Comparison of ENCODE assay signal across 11 mouse cellular contexts in genomic region chr10:81403511-81403910, GRCm38 (mm10). TPM values are rescaled to one million over a fixed set of nuclear protein-coding genes. Genes with fewer than 3 reads are reported as not detected.
DNase-seq lines count a peak whose midpoint lies in the region; ATAC-seq and TF ChIP-seq lines count a peak whose summit lies in the region.
"Had no signal": no experiment of that assay in that cellular context is flagged by ENCODE, and none has a peak within 500 bp of the region (broad histone marks: within the 10 kb centered on the region; RNA-seq: fewer than 3 reads in every experiment).

No protein-coding gene starts in this region.

- H3K4me3 ChIP-seq in heart, embryonic 13.5 days: no peak overlapping the region
- H3K4me3 ChIP-seq in limb, embryonic 14.5 days (replicated peaks; ENCODE audit: low read length): no peak overlapping the region
- H3K4me3 ChIP-seq in stomach, postnatal 0 days (ENCODE audit: low read depth, low read length): no peak overlapping the region

- TF ChIP-seq POLR2A in limb, embryonic 14.5 days (IDR thresholded peaks at IDR 0.05; ENCODE audit: borderline replicate concordance, extremely low read depth, insufficient read depth, insufficient read length): no peak

- peaks cover 12% of the 10 kb centered on the region; the same call in 1 of the 2 replicates for H3K27me3 ChIP-seq in heart, embryonic 13.5 days (replicated peaks)
- no peaks in the 10 kb centered on the region for H3K27me3 ChIP-seq in limb, embryonic 14.5 days (ENCODE audit: control insufficient read depth, insufficient read depth, low read length)
- H3K27me3 ChIP-seq in stomach, postnatal 0 days (ENCODE audit: control insufficient read depth, insufficient read depth, low read length): no peaks in the 10 kb centered on the region
- H3K27me3 ChIP-seq: megakaryocyte, embryonic 14.5 days had no signal

- ATAC-seq in heart, embryonic 13.5 days (ENCODE audit: extremely low read depth, insufficient number of reproducible peaks, low FRiP score, low TSS enrichment): no peak
- no peak for ATAC-seq in limb, embryonic 14.5 days (ENCODE audit: low FRiP score, low read depth)
- no peak for ATAC-seq in stomach, postnatal 0 days (ENCODE audit: low FRiP score, low TSS enrichment)
- ATAC-seq: inflammation-experienced regulatory T-cells, adult 6 months had no signal

- H3K27ac ChIP-seq in heart, embryonic 13.5 days (replicated peaks): peak overlapping the region; percentile 96
- H3K27ac ChIP-seq in limb, embryonic 14.5 days (replicated peaks; ENCODE audit: low read depth, low read length): peak overlapping the region; percentile 77
- peak overlapping the region; percentile 83 for H3K27ac ChIP-seq in stomach, postnatal 0 days (replicated peaks)

- H3K4me2 ChIP-seq in heart, embryonic 13.5 days: no peak overlapping the region
- H3K4me2 ChIP-seq in limb, embryonic 14.5 days (replicated peaks; ENCODE audit: low read depth, low read length, severe bottlenecking): no peak overlapping the region
- H3K4me2 ChIP-seq in stomach, postnatal 0 days (replicated peaks; ENCODE audit: low read depth): no peak overlapping the region

- no peak for DNase-seq in heart, adult 11 months
- DNase-seq in retina, embryonic 14.5 days (ENCODE audit: low spot score): peak; percentile 70
- no peak for DNase-seq in retina, postnatal 1 day
- DNase-seq in limb, embryonic 14.5 days (ENCODE audit: low spot score): no peak
- no peak for DNase-seq in stomach, postnatal 0 days (ENCODE audit: low spot score)
- DNase-seq in natural killer cell, adult 2 months (ENCODE audit: low spot score in 2 of 2): no peak
- DNase-seq in frontal cortex, adult 2 months (ENCODE audit: extremely low spot score in 1 of 2, low spot score in 1 of 2): no peak
- DNase-seq: thymus, postnatal 36 days had no signal

- H3K36me3 ChIP-seq in heart, embryonic 13.5 days: peaks cover 79% of the 10 kb centered on the region
- peaks cover 83% of the 10 kb centered on the region for H3K36me3 ChIP-seq in limb, embryonic 14.5 days (ENCODE audit: control insufficient read depth, insufficient read depth, low read length)
- H3K36me3 ChIP-seq in stomach, postnatal 0 days (ENCODE audit: control insufficient read depth, insufficient read depth, low read length): peaks cover 45% of the 10 kb centered on the region

- H3K9ac ChIP-seq in heart, embryonic 13.5 days: peak overlapping the region; percentile 73
- no peak overlapping the region for H3K9ac ChIP-seq in limb, embryonic 14.5 days (ENCODE audit: low read depth, low read length, severe bottlenecking)
- no peak overlapping the region for H3K9ac ChIP-seq in stomach, postnatal 0 days (ENCODE audit: low read length)

- peaks cover 80% of the 10 kb centered on the region for H3K4me1 ChIP-seq in heart, embryonic 13.5 days
- H3K4me1 ChIP-seq in limb, embryonic 14.5 days (ENCODE audit: control insufficient read depth, insufficient read depth, low read length): peaks cover 52% of the 10 kb centered on the region
- peaks cover 12% of the 10 kb centered on the region for H3K4me1 ChIP-seq in stomach, postnatal 0 days (replicated peaks; ENCODE audit: control insufficient read depth, insufficient read depth)

- no peak for TF ChIP-seq CTCF in stomach, postnatal 0 days (IDR thresholded peaks at IDR 0.05; ENCODE audit: low read depth)

- no peak for TF ChIP-seq EP300 in stomach, postnatal 0 days (optimal IDR thresholded peaks at IDR 0.05)

- WGBS in heart, embryonic 13.5 days: 68% methylated on average over 10 of the region's 10 CpGs
- WGBS in limb, embryonic 14.5 days: 59% methylated on average over 10 of the region's 10 CpGs
- 62% methylated on average over 10 of the region's 10 CpGs for WGBS in stomach, postnatal 0 days

- no peaks in the 10 kb centered on the region for H3K9me3 ChIP-seq in heart, embryonic 13.5 days
- no peaks in the 10 kb centered on the region for H3K9me3 ChIP-seq in limb, embryonic 14.5 days (ENCODE audit: control insufficient read depth, low read length)
- H3K9me3 ChIP-seq in stomach, postnatal 0 days (ENCODE audit: control insufficient read depth, low read length): no peaks in the 10 kb centered on the region
- H3K9me3 ChIP-seq: megakaryocyte, embryonic 14.5 days had no signal

RNA-seq across cellular contexts. Expression of gene Smim24, which starts 10.7 kb away (rescaled TPM):
- 2.7 and 3.1 TPM in 2 replicates for polyA plus RNA-seq in heart, embryonic 13.5 days (2015; fragmentation: Nextera tagmentation; extraction: Ambion mirVana)
- polyA plus RNA-seq in limb, embryonic 14.5 days (2012; rRNA removed): 7.5 and 7.8 TPM in 2 replicates
- 4.3 and 4.6 TPM in 2 replicates for polyA plus RNA-seq in limb, embryonic 14.5 days (2014; fragmentation: Nextera tagmentation; extraction: Ambion mirVana)
- polyA plus RNA-seq in stomach, postnatal 0 days (2015; fragmentation: Nextera tagmentation; extraction: Ambion mirVana): 205 and 239 TPM in 2 replicates
- 3.6 and 4.5 TPM in 2 replicates for polyA plus RNA-seq in frontal cortex, adult 2 months (2012; rRNA removed)

RNA-seq across cellular contexts. Expression of gene Gm48552, which starts 14.7 kb away (rescaled TPM):
- 0.82 and 1.1 TPM in 2 replicates for polyA plus RNA-seq in heart, embryonic 13.5 days (2015; fragmentation: Nextera tagmentation; extraction: Ambion mirVana)
- polyA plus RNA-seq in limb, embryonic 14.5 days (2012; rRNA removed): 6.8 and 9.5 TPM in 2 replicates
- 0.99 and 1.2 TPM in 2 replicates for polyA plus RNA-seq in limb, embryonic 14.5 days (2014; fragmentation: Nextera tagmentation; extraction: Ambion mirVana)
- 0.29 and 0.36 TPM in 2 replicates for polyA plus RNA-seq in stomach, postnatal 0 days (2015; fragmentation: Nextera tagmentation; extraction: Ambion mirVana)
- 7.4 and 10.1 TPM in 2 replicates for polyA plus RNA-seq in frontal cortex, adult 2 months (2012; rRNA removed)

RNA-seq across cellular contexts. Expression of gene Gm48551, which starts 19.2 kb away (rescaled TPM):
- polyA plus RNA-seq in heart, embryonic 13.5 days (2015; fragmentation: Nextera tagmentation; extraction: Ambion mirVana): 2.1 and 2.3 TPM in 2 replicates
- polyA plus RNA-seq in limb, embryonic 14.5 days (2012; rRNA removed): 4.3 and 5.0 TPM in 2 replicates
- 1.1 and 2.9 TPM in 2 replicates for polyA plus RNA-seq in limb, embryonic 14.5 days (2014; fragmentation: Nextera tagmentation; extraction: Ambion mirVana)
- polyA plus RNA-seq in stomach, postnatal 0 days (2015; fragmentation: Nextera tagmentation; extraction: Ambion mirVana): 1.1 and 1.4 TPM in 2 replicates
- polyA plus RNA-seq in frontal cortex, adult 2 months (2012; rRNA removed): 6.9 and 8.9 TPM in 2 replicates

RNA-seq across cellular contexts. Expression of gene Dohh, which starts 19.3 kb away (rescaled TPM):
- 69.7 and 73.6 TPM in 2 replicates for polyA plus RNA-seq in heart, embryonic 13.5 days (2015; fragmentation: Nextera tagmentation; extraction: Ambion mirVana)
- 54.3 and 66.7 TPM in 2 replicates for polyA plus RNA-seq in limb, embryonic 14.5 days (2012; rRNA removed)
- polyA plus RNA-seq in limb, embryonic 14.5 days (2014; fragmentation: Nextera tagmentation; extraction: Ambion mirVana): 60.0 and 63.7 TPM in 2 replicates
- 59.4 and 63.0 TPM in 2 replicates for polyA plus RNA-seq in stomach, postnatal 0 days (2015; fragmentation: Nextera tagmentation; extraction: Ambion mirVana)
- polyA plus RNA-seq in frontal cortex, adult 2 months (2012; rRNA removed): 92.2 and 105 TPM in 2 replicates

RNA-seq across cellular contexts. Expression of gene Fzr1, which starts 25.2 kb away (rescaled TPM):
- polyA plus RNA-seq in heart, embryonic 13.5 days (2015; fragmentation: Nextera tagmentation; extraction: Ambion mirVana): 72.2 and 78.1 TPM in 2 replicates
- 109 and 142 TPM in 2 replicates for polyA plus RNA-seq in limb, embryonic 14.5 days (2012; rRNA removed)
- polyA plus RNA-seq in limb, embryonic 14.5 days (2014; fragmentation: Nextera tagmentation; extraction: Ambion mirVana): 92.8 and 95.5 TPM in 2 replicates
- 51.4 and 51.6 TPM in 2 replicates for polyA plus RNA-seq in stomach, postnatal 0 days (2015; fragmentation: Nextera tagmentation; extraction: Ambion mirVana)
- 66.9 and 71.6 TPM in 2 replicates for polyA plus RNA-seq in frontal cortex, adult 2 months (2012; rRNA removed)

Comparison
In these comparisons a context has a peak if more than half of its experiments do, and no peak if none do; other contexts are left out.
1. RNA of gene Smim24, which starts 10.7 kb away (polyA plus RNA-seq): 205 to 239 TPM in stomach, postnatal 0 days; 4.3 to 7.8 TPM in limb, embryonic 14.5 days, 3.6 to 4.5 TPM in frontal cortex, adult 2 months and 2.7 to 3.1 TPM in heart, embryonic 13.5 days; every median in the first group is over 10 times any median in the second.
2. Peak in every context shown above with its lines, with median percentiles within 50 percentile points of each other: H3K27ac ChIP-seq.